Mouse (Mus musculus): ENCODE results near the gene Cks2. TPM values are rescaled to one million over a fixed set of nuclear protein-coding genes. Genes with fewer than 3 reads are reported as not detected.

Cks2 gene
- total RNA-seq, 2 experiments from 2014 or later = 2.1 to 2.2 TPM

- peak in 1 of 2 experiments; percentile 42 for DNase-seq (ENCODE audit: low spot score in 2 of 2)
Measured at GRCm38 (mm10) chr13:51677630-51678185, 32.7 kb downstream of the Cks2 start.

DNA sequence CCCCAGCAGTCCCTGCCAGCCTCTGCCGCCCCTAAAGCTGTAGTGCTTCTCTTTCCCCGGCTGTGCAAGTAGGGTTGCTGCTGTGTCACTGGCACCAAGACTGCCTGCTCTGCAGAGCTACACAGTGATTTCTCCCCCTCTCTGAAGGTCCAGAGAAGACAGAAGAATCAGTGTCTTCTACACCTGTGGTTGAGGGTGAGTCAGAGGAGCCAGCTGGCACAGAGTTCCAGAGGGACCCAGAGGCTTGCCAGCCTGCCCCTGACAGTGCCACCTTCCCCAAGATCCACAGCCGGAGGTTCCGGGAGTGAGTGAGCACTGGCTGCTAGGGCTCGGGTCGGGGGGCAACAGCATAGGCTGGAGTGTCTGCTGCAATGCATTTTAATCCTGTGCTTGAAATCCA, 33.7 kb downstream of the Cks2 start:
- no peak for DNase-seq (ENCODE audit: low spot score in 2 of 2)

DNA sequence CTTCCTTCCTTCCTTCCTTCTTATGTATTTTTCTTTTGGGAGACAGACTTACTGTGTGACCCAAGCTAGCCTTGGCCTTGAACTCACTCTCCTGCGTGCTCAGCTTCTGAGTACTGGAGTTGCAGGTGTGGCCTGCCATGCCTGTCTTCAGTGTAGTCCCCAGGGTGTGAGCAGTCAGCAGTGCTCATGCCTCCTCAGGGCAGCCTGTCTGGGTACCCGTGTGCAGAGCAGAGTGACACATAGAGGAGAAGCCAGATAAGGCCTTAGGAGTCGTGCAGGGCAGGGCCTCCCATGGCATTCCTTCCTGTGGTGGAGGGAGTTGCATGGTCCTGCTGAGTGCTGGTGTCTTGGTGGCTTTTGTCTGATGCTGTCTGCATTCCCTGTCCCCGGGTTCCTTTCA, 34.3 kb downstream of the Cks2 start:
- no peak for DNase-seq (ENCODE audit: low spot score in 2 of 2)

DNA sequence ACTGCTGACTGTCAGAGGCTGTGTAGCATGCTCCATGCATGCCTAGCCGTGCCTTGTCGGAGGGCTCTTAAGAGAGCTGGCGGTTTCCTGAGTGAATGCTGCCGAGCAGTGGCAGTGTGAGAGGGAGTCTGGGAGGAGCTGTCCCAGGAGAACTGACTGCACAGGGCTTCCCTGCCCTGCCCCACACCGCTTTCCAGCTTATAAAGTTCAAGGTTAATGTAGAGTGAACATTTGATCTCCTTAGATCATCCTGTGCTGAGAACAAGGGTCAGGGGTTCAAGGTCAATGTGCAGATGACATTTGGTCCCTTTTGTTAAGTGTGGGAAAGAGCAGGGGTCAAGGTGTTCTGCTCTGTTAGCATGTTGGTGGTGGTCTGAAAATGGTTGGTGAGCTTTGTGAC, 36.0 kb downstream of the Cks2 start:
- no peak for DNase-seq (ENCODE audit: low spot score in 2 of 2)

GRCm38 (mm10) chr13:51681634-51682033, 36.6 kb downstream of the Cks2 start:
- no peak for DNase-seq (ENCODE audit: low spot score in 2 of 2)

GRCm38 (mm10) chr13:51685290-51685966, 40.4 kb downstream of the Cks2 start:
- no peak for DNase-seq (ENCODE audit: low spot score in 2 of 2)

- DNase-seq (ENCODE audit: low spot score in 2 of 2) = no peak
Measured at GRCm38 (mm10) chr13:51686966-51687365, 41.9 kb downstream of the Cks2 start.

DNA sequence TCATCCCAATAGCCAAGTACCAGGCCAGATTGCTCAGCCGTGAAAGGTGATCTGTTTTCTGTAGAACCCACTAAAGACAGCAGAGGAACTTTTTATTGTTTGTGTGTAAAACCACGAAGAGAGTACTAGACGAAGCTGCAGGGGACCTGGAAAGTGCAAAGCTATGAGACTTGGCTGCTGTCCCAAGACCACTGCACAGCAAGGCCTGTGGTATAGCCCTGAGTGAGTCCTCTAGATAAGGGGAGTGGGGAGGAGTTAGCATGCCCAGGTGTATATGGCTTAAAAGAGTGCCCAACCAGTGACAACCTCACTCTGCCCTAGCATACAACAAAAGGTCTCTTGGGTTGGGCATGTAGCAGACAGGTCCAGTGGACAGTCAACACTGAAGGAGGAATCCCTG, 43.7 kb downstream of the Cks2 start:
- DNase-seq (ENCODE audit: low spot score in 2 of 2) = no peak

GRCm38 (mm10) chr13:51696481-51696880, 51.4 kb downstream of the Cks2 start:
- DNase-seq (ENCODE audit: low spot score in 2 of 2) = no peak

DNA sequence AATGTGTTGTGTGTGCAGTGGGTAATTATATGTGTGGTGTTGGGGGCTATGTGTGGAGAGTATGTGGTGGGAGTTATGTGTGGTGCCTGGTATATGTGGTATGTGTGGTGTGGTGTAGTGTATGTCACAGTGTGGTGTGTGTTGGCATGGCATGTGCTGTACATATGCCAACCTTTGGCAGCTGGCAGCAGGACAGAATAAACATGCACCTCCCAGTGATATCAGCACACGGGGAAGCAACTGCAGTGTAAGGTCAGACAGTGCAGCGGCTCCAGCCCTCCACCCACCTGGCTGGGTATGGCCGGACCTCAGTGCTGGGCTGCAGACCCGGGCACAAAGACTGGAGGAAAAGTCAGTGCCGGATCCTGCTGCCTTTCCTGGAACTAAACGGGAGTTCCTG, 52.4 kb downstream of the Cks2 start:
- DNase-seq (ENCODE audit: low spot score in 2 of 2) = no peak

DNA sequence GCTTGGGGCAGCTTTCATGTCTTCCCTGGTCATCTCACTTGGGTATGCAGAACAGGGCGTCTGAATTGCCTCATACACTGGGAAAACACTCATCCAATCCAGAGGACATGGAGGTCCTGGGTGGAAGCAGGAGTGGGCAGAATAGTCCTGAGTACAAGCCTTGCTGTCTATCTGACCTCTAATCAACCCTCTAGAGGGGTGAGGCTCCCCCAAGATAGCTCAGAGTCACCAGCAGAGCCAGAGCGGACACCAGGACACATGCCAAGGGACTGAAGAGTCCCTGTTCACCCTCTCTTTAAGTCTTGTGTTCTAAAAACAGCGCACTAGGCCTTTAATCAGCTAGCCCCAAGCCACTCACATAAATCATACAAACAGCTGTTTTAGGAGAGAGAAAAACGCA, 52.9 kb downstream of the Cks2 start:
- DNase-seq (ENCODE audit: low spot score in 2 of 2) = no peak

DNA sequence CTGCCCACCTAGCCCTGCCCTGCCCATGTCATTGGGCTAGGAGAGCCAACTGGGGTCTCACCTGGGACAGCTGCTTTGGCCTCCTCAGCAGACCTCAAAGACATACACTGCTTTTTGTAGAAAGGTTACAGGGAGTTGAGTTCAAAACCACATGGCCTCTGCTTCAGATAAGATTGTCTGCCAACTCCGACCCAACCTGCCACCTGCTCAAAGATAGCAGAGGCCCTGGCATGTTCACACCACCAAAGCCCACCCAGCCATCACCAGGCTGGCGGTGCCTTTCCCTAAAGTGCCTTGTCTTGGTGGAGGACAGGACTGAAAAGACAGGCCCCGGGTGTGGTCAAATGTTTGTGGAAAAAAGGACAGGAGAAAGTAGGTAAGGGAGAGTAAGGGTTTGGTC, 53.3 kb downstream of the Cks2 start:
- DNase-seq (ENCODE audit: low spot score in 2 of 2) = no peak

Other genes starting within 250 kb of the Cks2 start
- 1 to 10 TPM; 4.8 to 6.2 TPM for gene S1pr3, start 236.6 kb upstream of the Cks2 start, total RNA-seq (2021)
- 100 to 1,000 TPM; 118 to 119 TPM for gene Shc3, start 75.8 kb upstream of the Cks2 start, total RNA-seq (2021)
- gene Secisbp2, start 6.5 kb downstream of the Cks2 start, total RNA-seq (2021) = 10 to 100 TPM; 17.5 to 18.2 TPM
- gene Sema4d, start 148.5 kb downstream of the Cks2 start, total RNA-seq (2021) = 10 to 100 TPM; 78.8 to 79.1 TPM
- gene Gadd45g, start 201.4 kb downstream of the Cks2 start, total RNA-seq (2021) = 10 to 100 TPM; 21.9 to 22.9 TPM